Mouse (Mus musculus): ENCODE results near the gene Tmem260. TPM values are rescaled to one million over a fixed set of nuclear protein-coding genes. Genes with fewer than 3 reads are reported as not detected.

Gene Tmem260
- 6.0 and 6.7 TPM in 2 replicates for polyA plus RNA-seq (2015; fragmentation: Nextera tagmentation; extraction: Ambion mirVana)

DNA sequence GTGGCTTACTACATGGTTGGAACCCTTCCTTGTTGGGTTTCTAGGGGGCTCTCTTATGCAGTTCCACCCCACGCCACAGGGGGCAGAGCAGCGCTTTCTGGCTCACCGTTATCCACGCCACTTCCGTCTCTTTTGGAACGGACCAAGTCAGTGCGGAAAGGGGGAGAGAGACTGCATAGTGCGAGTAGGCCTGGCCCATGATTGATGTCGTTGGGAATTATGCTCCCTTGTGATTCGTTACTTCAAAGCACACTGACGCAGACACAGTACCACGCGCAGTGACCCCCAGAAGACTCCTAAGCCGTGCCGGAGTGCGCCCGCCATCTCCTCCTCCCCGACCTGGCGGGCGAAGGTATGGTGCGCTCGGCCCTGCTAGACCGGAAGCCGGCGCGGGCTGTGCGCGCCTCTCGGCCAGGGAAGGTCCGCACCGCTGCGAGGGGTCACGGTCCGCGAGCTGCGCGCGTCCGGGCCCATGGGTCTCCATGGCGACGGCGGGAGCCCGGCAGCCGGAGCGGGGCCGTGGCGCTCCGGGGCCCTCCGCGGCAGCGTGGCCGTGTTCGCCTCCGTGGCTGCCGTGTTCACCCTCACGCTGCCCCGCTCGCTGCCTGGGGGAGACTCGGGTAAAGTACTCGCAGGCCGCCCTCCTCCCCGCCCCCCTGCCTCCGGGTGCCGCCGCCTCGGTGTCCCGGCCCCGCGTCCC is at the start of gene Tmem260:
Gene Tmem260, plus strand, starts transcription at position 141 of the 700 bp plus-strand sequence.
- Histone ChIP-seq H3K27ac (replicated peaks) (peak within 1 kb of the TSS; percentile 84), H3K4me3 (replicated peaks) (peak within 1 kb of the TSS; percentile 97), H3K27me3 (0 out of 2 replicates have a peak, but pooled peaks cover 4% of the 10 kb centered on the region), H3K4me1 (replicated peaks) (peaks cover 19% of the 10 kb centered on the region), H3K4me2 (peak within 1 kb of the TSS; percentile 69), H3K36me3 (replicated peaks) (no peaks in the 10 kb centered on the region), H3K9me3 (replicated peaks) (no peaks in the 10 kb centered on the region), H3K9ac (peak within 1 kb of the TSS; percentile 92)
- WGBS (ENCODE audit: insufficient replicate concordance): 0% methylated on average over 69 of the region's 69 CpGs
- peak; percentile 99 for ATAC-seq (ENCODE audit: insufficient read depth)

DNA sequence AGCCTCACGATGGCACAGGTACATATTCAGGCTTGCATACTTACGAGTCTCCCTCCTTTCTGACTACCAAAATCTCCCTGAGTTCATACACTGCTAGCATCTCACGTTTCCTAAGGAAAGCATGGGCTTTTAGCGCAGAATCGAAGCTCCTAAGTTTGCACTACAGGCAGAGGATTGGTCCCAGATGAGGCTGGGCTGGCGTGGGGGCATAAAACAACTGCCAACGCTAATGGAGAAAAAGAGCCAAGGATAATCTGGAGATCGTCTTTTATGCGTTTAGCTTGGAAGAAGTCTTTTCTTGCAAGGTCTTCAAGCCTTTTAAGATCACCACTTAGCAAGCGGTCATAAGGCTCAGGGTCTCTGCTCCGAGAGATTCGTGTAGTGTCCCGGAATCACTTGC is 39.8 kb upstream of the Tmem260 start:
- H3K9me3 ChIP-seq (replicated peaks): no peaks in the 10 kb centered on the region
- H3K9ac ChIP-seq: no peak overlapping the region
- no peaks in the 10 kb centered on the region for H3K36me3 ChIP-seq (replicated peaks)
- ATAC-seq (ENCODE audit: insufficient read depth): no peak
- no peak overlapping the region for H3K27ac ChIP-seq (replicated peaks)
- no peaks in the 10 kb centered on the region for H3K4me1 ChIP-seq (replicated peaks)
- H3K4me3 ChIP-seq (replicated peaks): no peak overlapping the region
- H3K4me2 ChIP-seq: no peak overlapping the region
- WGBS (ENCODE audit: insufficient replicate concordance): 73% methylated on average over 13 of the region's 13 CpGs
- H3K27me3 ChIP-seq: no peaks in the 10 kb centered on the region

DNA sequence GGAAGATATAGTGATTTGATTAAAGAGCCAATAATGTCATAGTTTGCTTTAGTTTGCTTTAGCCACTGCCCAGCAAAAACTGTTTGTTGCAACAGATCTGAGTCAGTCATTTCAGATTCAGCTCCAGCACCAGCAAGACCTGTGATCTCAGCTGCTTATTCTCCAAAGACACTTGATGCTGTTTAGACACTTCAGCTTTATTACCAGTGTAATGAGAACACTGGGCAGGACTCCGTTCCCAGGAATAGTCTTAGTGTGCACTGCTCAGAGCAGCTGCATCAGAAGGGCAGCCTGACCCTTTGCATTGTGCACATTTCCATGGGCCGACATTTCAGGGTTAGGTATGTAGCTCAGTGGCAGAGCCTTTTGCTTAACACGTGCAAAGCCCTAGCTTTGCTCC is 28.9 kb upstream of the Tmem260 start:
- Histone ChIP-seq H3K4me3 (replicated peaks) (no peak overlapping the region), H3K27ac (replicated peaks) (no peak overlapping the region), H3K36me3 (replicated peaks) (no peaks in the 10 kb centered on the region), H3K27me3 (no peaks in the 10 kb centered on the region), H3K9me3 (replicated peaks) (no peaks in the 10 kb centered on the region), H3K4me1 (replicated peaks) (no peaks in the 10 kb centered on the region; the same call in 1 of the 2 replicates), H3K4me2 (no peak overlapping the region), H3K9ac (no peak overlapping the region)
- ATAC-seq (ENCODE audit: insufficient read depth): no peak
- 64% methylated on average over 3 of the region's 3 CpGs for WGBS (ENCODE audit: insufficient replicate concordance)

DNA sequence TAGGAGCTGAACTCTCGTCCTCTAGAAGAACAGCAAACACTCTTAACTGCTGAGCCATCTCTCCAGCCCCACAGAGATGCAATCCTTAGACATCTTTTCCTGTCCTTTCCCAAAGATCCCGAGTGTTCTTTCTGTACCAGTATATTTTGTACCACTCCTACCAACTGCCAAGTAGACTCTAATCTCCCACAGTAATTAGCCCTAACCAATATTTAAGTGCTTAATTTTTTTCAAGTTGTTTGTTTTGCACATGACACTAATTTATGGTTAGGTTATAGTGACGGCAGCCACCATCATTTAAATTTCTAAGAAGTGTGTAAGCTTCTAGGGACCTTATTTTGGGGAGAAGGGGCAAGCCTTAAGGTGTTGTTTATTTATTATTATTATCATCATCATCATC is 27.7 kb upstream of the Tmem260 start:
- no peaks in the 10 kb centered on the region for H3K27me3 ChIP-seq
- H3K9ac ChIP-seq: no peak overlapping the region
- H3K36me3 ChIP-seq (replicated peaks): no peaks in the 10 kb centered on the region
- no peaks in the 10 kb centered on the region; the same call in 1 of the 2 replicates for H3K4me1 ChIP-seq (replicated peaks)
- no peak overlapping the region for H3K4me2 ChIP-seq
- H3K27ac ChIP-seq (replicated peaks): no peak overlapping the region
- ATAC-seq (ENCODE audit: insufficient read depth): no peak
- 31% methylated on average over 3 of the region's 3 CpGs for WGBS (ENCODE audit: insufficient replicate concordance)
- H3K9me3 ChIP-seq (replicated peaks): no peaks in the 10 kb centered on the region
- no peak overlapping the region for H3K4me3 ChIP-seq (replicated peaks)

DNA sequence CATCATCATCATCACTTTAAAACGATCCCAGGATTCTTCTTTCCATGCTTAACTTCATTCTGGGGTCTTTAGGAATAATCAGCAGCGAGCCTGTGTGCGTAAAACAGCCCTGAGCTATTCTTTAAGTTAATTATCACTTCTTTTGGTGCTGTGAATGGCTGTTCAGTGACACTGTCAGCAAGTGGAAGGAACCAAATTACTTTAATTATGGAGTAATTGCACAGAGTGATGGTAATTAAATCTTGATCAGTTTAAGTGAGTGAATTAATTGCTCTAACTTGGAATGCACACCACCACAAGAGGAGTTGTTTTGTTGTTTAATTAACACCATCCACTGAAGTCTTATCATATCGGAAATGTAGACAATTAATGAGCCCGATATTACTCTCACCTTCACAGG is 27.3 kb upstream of the Tmem260 start:
- Histone ChIP-seq H3K4me2 (no peak overlapping the region), H3K9ac (no peak overlapping the region), H3K9me3 (replicated peaks) (no peaks in the 10 kb centered on the region), H3K4me3 (replicated peaks) (no peak overlapping the region), H3K36me3 (replicated peaks) (no peaks in the 10 kb centered on the region), H3K27ac (replicated peaks) (no peak overlapping the region), H3K27me3 (no peaks in the 10 kb centered on the region; the same call in 1 of the 2 replicates), H3K4me1 (replicated peaks) (no peaks in the 10 kb centered on the region; the same call in 1 of the 2 replicates)
- ATAC-seq (ENCODE audit: insufficient read depth): no peak
- 67% methylated on average over 5 of the region's 5 CpGs for WGBS (ENCODE audit: insufficient replicate concordance)

DNA sequence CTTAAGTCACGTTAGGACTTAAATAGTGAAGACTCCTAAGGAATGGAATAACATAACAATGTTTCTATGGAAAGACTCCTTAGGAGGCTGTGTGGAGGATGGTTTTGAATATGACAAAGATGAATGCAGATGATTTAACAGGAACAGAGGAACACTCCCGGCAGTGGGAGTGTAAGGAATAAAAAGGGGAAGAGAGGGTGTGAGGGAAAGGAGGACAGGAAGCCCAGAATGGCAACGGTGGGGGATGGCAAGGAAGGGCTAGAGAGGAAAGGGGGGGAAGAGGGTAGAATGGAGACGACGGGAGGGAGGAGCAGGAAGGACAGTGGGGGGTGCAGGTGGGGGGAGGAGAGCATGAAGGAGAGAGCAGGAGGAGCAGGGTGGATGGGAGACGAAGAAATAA is 24.4 kb upstream of the Tmem260 start:
- no peak overlapping the region for H3K9ac ChIP-seq
- 0 out of 2 replicates have a peak overlapping the region, but pooled peaks have one; percentile 3 for H3K4me2 ChIP-seq

DNA sequence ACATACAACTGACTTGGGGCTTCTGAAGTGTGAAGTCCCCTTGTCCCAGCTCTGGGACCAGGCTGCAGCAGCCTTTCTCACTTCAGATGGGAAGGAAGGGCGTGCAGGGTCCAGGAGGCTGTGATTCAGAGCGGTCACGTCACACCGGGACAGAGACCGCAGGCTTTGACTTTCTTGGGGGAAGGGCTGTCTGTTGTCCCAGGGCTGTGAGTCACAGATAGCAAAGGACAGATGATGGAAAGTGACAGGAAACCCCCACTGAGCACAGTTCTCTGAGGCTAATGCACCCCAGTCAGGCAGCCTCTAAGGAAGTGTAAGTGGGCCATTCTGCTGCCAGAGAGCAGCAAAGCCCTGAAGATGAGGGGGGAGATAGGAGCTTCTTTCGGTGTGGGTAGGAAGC is 23.9 kb upstream of the Tmem260 start:
- Histone ChIP-seq H3K27me3 (no peaks in the 10 kb centered on the region; the same call in 1 of the 2 replicates), H3K9me3 (replicated peaks) (no peaks in the 10 kb centered on the region), H3K4me1 (replicated peaks) (no peaks in the 10 kb centered on the region; the same call in 1 of the 2 replicates), H3K4me2 (0 out of 2 replicates have a peak overlapping the region, but pooled peaks have one; percentile 3), H3K36me3 (replicated peaks) (no peaks in the 10 kb centered on the region), H3K27ac (replicated peaks) (no peak overlapping the region), H3K4me3 (replicated peaks) (no peak overlapping the region), H3K9ac (no peak overlapping the region)
- WGBS (ENCODE audit: insufficient replicate concordance): 2% methylated on average over 6 of the region's 6 CpGs
- ATAC-seq (ENCODE audit: insufficient read depth): no peak

More for the DNA sequence above, 24.4 kb upstream of the Tmem260 start:
- ATAC-seq (ENCODE audit: insufficient read depth): no peak
- Histone ChIP-seq H3K36me3 (replicated peaks) (no peaks in the 10 kb centered on the region), H3K27ac (replicated peaks) (no peak overlapping the region), H3K4me3 (replicated peaks) (no peak overlapping the region), H3K9me3 (replicated peaks) (no peaks in the 10 kb centered on the region), H3K27me3 (no peaks in the 10 kb centered on the region; the same call in 1 of the 2 replicates), H3K4me1 (replicated peaks) (no peaks in the 10 kb centered on the region; the same call in 1 of the 2 replicates)
- WGBS (ENCODE audit: insufficient replicate concordance): 9% methylated on average over 6 of the region's 6 CpGs

DNA sequence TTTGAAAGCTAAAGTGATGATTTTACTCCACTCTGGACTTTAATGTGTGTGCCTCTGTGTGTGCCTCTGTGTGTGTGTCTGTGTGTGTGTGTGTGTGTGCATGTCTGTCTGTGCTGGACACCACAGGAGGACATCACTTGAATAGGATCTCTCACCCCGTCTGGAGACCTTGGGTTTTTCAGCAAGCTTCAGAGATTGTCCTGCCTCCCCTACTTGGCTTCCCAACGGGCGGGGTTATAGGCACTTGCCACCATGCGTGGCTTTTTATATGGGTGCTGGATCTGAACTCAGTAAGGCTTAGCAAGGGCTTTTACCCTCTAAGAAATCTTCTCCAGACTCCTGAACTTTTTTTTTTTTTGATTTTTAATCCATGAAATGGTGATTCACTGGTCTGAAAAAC is 23.5 kb upstream of the Tmem260 start:
- WGBS (ENCODE audit: insufficient replicate concordance): 10% methylated on average over 4 of the region's 4 CpGs
- no peak for ATAC-seq (ENCODE audit: insufficient read depth)
- H3K9ac ChIP-seq: no peak overlapping the region
- no peaks in the 10 kb centered on the region for H3K9me3 ChIP-seq (replicated peaks)
- no peak overlapping the region for H3K4me2 ChIP-seq
- H3K36me3 ChIP-seq (replicated peaks): no peaks in the 10 kb centered on the region
- H3K27me3 ChIP-seq: no peaks in the 10 kb centered on the region; the same call in 1 of the 2 replicates
- H3K4me3 ChIP-seq (replicated peaks): no peak overlapping the region
- no peaks in the 10 kb centered on the region; the same call in 1 of the 2 replicates for H3K4me1 ChIP-seq (replicated peaks)
- no peak overlapping the region for H3K27ac ChIP-seq (replicated peaks)

DNA sequence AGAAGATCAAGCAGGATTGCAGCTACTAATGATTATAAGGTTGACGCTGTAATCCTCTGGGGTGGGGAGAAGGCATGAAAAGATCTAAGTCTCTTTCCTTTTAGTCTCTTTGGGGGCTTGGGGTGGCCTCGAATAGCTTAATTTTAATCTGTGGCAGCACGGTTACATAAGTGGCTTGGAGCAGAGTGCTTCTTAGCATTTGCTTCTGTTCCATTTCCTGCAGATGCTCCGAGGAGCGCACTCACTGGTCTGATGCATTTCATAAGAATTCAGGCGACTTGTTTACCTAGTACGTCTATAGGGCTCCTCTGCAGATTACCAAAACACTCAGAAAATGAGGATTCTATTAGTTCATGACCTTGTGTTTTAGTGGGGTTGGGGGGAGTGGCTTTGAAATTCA is 23.0 kb upstream of the Tmem260 start:
- Histone ChIP-seq H3K4me1 (replicated peaks) (no peaks in the 10 kb centered on the region; the same call in 1 of the 2 replicates), H3K9ac (no peak overlapping the region), H3K27ac (replicated peaks) (no peak overlapping the region), H3K9me3 (replicated peaks) (no peaks in the 10 kb centered on the region), H3K36me3 (replicated peaks) (no peaks in the 10 kb centered on the region), H3K4me3 (replicated peaks) (no peak overlapping the region), H3K4me2 (no peak overlapping the region), H3K27me3 (no peaks in the 10 kb centered on the region; the same call in 1 of the 2 replicates)
- no peak for ATAC-seq (ENCODE audit: insufficient read depth)
- WGBS (ENCODE audit: insufficient replicate concordance): 28% methylated on average over 7 of the region's 7 CpGs

DNA sequence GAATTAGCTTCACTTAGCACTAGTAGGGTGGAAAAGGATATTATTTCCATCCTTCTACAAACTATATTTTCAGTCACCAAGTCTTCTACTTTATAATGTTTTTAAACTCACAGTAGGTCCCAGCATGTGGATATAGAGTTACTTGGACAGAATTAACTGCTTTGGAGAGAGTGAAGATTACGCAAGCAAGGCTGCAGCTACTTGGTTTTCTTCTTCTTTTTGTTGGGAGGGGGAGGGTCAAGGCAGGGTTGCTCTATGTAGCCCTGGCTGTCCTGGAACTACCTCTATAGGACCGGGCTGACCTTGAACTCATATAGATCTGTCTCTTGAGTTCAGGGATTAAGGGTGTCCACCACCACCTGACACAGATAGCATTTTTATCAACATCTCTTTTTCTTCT is 13.9 kb upstream of the Tmem260 start:
- Histone ChIP-seq H3K4me2 (no peak overlapping the region), H3K9me3 (replicated peaks) (no peaks in the 10 kb centered on the region), H3K27ac (replicated peaks) (no peak overlapping the region), H3K4me3 (replicated peaks) (no peak overlapping the region), H3K9ac (no peak overlapping the region), H3K27me3 (no peaks in the 10 kb centered on the region), H3K36me3 (replicated peaks) (no peaks in the 10 kb centered on the region), H3K4me1 (replicated peaks) (no peaks in the 10 kb centered on the region)
- WGBS (ENCODE audit: insufficient replicate concordance): 52% methylated on average over 2 of the region's 2 CpGs
- ATAC-seq (ENCODE audit: insufficient read depth): no peak

DNA sequence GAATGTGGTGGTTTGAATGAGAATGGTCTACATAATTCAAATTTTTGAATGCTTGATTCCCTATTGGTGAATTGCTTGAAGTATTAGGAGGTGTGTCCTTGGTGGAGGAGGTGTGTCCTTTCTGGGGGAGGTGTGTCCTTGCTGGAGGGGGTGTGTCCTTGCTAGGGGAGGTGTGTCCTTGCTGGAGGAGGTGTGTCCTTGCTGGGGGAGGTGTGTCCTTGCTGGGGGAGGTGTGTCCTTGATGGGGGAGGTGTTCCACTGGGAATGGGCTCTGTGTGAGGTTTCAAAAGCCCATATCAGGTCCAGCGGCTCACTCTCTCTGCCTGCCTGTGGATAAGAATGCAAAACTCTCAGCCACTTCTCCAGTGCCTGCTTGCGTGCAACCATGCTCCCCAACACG is 2.1 kb upstream of the Tmem260 start:
- WGBS (ENCODE audit: insufficient replicate concordance): 34% methylated on average over 3 of the region's 3 CpGs
- Histone ChIP-seq H3K4me3 (replicated peaks) (no peak overlapping the region), H3K4me1 (replicated peaks) (peaks cover 19% of the 10 kb centered on the region), H3K4me2 (no peak overlapping the region; the same call in 1 of the 2 replicates), H3K9ac (no peak overlapping the region), H3K36me3 (replicated peaks) (no peaks in the 10 kb centered on the region), H3K9me3 (replicated peaks) (no peaks in the 10 kb centered on the region), H3K27ac (replicated peaks) (no peak overlapping the region), H3K27me3 (0 out of 2 replicates have a peak, but pooled peaks cover 4% of the 10 kb centered on the region)
- no peak; the same call in 1 of the 2 replicates for ATAC-seq (ENCODE audit: insufficient read depth)
